Mouse (Mus musculus) gastrocnemius, adult 18-20 months (tissue): ENCODE measurements at regions not wholly inside any gene's neighbourhood (a gene's known extent, or its start where the extent isn't known, plus 50 kb on each side); places are given as distances from the start of the nearest gene placed in this dataset.

Experiments
- DNase-seq: peaks from one replicate; pipeline ENCODE4 v3.0.0; 2021; ENCODE audit warnings: low spot score

DNA sequence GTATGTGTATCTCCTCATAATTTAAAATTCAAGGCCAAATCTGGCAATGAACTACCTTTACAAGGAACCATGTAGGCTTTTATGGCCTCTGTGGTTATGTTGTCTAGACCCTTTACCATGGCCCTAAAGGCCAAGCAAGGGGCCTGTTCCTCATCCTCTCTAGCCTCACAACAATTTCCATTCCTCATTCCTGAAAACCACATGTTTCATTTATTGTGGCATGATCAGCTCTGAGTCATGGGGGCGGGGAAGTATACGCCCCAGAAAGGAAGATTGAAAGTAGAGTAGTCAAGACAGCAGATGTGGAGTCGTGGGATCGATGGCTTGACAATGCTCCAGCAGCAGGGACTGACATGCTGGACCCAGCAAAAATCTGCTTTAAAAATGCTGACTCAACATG lies 326.8 kb upstream of the Rnf219 start:
- no peak for DNase-seq

DNA sequence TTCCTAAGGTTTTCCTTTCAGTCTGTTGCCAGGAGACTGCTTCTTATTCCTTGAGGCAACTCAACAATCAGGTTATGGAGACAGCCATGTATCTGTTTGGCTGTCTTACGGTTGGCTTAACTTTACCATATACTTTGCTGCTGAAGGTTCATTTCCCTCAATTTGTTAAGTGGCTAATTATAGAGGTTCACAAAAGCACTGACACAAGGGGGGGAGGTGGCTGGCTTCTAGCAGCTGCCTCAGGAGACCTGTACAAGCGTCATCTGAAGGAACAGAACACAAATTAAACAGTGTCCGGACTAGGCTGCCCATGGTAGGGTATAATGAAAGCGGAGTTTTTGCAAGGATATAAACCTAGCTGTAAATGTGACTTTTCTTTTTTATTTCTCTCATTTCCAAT lies 305.0 kb upstream of the Rnf219 start:
- no peak for DNase-seq

DNA sequence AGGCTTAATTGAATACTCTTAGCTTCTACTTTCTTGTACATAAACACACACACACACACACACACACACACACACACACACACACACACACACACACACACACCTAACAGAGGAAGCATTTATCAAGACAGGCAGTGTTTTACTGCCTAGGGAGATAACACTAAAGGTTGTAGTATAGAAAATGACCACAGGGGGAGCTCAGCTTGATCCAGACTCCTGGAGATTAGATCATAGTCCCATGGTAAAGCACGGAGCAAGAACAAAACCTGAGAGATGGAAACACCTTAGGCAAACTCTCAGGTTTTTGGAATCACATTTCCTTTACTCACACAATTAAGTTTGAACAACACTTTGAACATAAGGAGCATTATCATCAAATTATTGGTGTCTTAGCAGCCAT lies 302.5 kb upstream of the Rnf219 start:
- DNase-seq, result no peak

DNA sequence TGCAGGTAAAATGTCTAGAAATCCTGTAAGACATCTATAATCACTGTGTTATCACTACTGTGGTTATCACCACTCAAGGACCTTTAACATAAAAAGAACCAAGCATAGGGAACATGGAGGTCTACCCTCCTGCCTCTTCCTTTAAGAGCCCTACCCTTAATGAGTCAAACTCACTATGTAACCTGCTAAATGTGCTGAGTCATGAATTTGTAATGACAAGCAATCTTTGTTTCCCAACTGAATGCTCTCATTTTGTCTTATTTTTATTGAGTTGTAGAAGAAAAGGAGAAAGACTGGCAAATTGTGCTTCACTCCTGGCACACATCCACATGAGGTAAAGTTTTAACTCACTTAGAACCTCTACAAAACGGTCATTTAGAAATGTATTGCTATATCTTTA lies 301.8 kb upstream of the Rnf219 start:
- DNase-seq, result no peak

DNA sequence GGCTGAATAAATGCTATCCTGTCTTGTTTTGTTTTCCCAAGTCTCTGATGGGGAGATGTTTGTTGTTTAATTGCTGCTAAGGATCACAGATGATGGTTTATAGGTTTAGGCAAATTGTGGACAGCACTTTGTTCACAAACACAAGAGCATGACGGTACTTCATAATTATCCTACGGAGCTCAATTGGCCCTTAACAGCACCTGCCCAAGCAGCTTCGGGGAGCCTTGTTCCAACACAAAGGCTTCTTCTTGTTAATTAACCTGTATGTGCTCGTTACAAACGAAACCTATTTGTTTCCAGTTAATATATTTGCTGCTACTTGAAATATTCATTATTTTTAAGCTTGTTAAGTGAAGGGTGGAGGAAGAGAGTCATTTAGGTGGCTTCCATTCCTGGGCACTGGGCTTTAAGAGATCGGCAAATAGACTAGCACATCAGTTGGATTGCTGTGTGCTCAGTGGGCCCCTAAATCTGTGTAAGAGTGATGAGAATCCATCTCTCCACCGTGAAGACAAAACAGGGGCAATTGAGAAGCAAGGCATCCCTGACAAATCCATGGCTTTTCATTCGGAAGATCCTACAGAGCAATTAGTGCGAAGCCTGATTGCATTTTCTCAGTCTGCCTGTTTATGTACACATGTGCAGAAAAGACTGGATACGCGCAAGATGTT lies 299.6 kb upstream of the Rnf219 start:
- no peak for DNase-seq

DNA sequence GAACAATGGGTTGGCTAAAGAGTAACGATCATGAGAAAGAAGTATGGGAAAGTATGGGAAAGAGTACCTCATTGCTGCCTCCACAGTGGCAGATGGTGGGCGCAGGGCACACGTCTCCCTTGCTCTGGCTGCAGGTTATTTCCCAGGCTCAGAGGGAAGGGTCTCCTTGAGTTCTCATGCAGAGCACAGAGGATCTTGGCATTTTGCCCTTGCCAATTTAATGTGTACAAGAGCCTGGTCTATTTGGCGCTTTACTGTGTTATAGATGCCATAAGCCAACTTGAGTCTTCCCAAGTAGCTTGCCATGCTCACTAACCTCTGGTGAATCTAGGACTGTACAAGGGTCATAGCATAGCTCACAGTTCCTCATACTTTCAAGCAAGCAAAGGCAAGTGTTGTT lies 296.7 kb upstream of the Rnf219 start:
- DNase-seq, result no peak

DNA sequence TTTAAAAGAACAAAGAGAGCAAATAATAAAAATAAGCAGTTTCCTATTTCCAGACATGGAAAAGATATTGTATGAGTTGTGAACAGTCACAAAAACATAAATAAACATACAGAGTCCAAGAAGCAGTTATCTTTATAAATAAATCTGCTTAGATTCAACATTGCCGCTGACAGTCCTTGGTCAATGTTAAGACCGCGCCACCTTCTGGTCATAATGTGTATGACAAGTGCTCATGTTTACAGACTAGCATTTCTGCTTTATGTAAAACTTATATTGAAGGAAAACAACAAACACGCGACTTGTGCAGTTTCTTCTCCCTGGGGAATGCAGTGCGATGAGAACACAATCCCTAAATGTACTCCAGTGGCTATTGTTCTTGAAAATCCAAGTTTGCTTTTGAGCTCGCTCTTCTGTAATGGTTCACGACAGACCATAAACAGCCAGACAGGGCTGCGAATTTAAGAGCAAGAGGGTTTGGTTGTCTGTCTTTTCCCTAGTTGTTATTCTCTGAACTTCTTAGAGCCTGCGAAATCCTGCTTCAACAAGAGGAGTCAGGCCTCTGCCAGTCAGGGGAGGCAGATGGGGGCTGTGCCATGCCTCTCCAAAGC lies 291.6 kb upstream of the Rnf219 start:
- peak; percentile 58 for DNase-seq

DNA sequence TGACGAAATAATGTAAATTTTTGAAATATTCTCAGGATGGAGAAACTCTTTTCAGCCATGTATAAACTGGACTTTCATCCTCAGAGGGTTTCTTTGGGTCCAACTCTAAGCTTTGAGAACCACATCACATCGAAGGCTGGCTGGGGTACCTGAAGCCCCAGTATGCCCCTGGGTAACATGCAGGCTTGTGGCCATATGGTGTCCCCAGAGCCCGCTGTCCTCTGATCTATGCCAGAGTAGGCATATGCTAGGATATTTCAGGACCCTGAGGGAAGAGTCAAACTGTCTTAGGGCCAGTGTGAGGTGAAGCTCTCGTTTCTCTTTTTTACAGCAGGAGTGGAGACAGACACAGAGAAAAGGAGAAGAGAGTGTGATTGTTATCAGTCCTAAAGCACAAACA lies 289.6 kb upstream of the Rnf219 start:
- DNase-seq, result no peak

DNA sequence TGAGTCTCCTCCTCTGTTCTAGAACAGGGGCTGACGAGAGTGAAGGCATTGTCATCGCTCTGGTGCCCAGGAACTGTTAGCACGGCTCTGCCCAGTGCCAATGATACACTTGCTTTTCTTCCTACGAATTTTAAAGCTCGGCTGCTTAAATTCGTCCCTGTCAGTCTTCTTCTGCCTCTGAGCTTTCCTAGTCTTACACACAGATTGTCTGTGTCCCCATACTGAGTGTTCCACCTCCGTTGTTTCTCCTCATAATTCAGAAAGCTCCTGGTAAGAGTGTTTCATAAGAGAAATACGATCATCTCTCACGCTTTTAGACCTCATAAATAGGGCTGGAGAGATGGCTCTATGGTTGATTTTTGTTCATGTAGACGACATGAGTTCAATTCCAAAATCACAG lies 282.9 kb upstream of the Rnf219 start:
- DNase-seq, result no peak

DNA sequence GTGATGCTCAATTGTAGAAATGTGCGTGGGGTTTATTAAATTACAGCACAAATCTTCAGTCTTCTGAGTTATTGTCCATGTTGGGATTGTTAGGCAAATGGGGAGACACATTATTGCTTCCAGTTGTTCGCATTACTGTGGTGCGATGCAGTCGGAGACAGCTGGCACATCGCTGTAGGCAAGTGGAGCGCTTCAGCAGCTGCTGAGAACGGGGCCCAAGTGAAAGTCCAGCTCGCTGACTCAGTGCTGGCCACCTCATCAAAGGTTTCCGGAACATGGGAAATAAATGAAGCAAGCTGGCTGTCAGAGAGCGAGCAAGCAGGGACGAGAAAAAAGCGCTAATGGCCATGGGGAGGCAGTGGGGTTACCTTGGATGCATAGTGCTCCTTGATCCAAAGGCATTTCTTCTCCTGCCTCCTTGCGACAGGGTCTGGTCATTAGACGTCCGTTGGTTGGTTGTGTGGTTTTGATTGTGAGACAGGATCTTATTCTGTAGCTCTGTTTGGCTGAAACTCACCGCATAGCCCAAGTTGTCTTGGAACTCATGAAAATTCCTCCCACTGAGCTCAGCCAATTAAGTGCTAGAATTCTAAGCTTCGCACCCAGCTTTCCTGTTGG lies 274.0 kb upstream of the Rnf219 start:
- no peak for DNase-seq

DNA sequence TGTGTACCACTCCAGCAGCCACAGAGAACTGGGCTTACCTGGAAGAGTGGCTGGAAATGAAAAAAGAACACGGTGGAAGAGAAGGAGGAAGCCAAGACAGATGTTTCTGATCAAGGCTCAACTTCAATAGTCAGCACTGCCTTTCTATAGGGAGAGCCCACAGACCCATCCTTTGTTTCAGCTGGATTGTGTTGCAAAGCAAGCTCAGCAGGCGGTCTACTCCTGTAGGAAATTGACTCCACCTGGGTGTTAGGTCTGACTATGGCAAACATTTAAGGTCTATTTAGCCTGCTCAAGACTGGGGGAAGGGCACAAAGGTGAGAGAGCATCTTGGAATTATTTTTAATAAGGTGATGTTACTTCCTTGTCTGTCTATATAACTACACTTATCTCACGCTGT lies 266.9 kb upstream of the Rnf219 start:
- DNase-seq, result no peak

DNA sequence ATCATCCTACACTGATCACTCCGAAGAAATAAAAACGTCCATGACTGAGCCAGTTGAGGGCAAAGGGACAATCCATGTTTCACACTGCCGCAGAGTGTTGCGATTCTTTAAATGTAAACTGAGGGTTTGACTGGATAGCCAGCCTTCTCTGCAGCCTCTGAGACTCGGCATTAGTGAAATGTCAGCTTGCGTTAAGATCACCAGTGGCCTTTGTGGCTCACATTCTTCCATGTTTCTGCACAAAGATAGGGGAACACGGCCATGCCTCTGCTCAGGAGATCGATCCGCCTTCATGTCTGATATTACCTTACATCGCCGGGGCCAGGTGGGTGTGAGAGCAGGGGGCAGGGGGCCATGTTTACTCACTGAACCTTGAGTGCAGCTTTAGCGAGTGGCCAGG lies 262.6 kb upstream of the Rnf219 start:
- DNase-seq, result no peak

DNA sequence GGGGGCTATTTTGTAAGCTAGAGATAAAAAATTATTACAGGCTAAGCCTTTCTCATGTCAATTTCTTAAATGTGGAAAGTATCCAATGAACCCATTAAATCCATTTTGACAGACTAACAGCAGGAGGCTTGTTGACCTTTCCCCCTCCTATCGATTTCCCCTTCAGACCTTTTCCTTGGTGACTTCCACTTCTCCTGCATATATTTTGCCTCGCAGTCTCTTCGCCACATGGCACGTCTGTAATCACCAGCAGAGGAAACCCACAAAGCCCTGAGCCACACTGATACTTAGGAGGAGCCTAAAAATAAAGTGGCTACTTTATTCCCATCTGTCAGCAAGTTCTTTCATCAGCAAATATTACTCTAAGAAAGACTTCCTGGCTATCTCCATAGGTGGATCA lies 247.5 kb upstream of the Rnf219 start:
- no peak for DNase-seq

DNA sequence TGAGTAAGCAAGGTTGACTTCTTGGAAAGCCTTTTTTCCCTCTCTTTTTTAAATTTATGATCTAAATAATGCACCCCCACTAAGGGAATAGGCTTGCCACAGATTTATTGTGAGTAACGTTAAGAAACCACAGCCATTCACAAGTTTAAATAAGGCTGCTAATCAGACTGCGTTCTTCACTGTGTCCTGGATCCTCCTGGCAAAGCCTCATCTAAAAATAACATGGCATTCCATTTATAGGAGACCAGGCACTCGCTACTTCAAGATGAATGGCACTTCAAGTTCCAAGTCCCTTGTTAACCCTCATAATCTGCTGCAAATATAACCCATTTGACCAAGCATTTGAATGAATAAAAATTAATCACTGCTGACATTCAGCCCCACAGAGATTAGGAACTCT lies 211.8 kb upstream of the Rnf219 start:
- no peak for DNase-seq

DNA sequence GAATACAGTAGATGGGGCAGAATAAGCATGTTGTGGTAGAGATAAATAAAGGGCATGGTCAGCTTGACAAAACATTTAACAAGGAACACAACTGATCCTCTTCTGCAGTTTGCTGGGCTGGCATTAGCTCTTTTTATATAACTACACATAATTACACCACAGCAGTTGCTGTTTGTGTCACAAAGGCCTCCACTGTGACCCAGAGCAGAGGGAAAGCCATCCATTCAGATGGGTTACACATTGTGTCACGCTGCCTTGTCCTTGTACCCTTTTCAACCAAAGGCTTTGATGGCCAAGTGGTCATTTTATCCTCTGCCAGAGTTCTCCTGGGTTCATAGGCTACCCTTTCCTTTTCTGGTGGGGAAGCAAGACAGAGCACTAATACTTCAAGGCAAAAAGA lies 209.6 kb upstream of the Rnf219 start:
- no peak for DNase-seq

DNA sequence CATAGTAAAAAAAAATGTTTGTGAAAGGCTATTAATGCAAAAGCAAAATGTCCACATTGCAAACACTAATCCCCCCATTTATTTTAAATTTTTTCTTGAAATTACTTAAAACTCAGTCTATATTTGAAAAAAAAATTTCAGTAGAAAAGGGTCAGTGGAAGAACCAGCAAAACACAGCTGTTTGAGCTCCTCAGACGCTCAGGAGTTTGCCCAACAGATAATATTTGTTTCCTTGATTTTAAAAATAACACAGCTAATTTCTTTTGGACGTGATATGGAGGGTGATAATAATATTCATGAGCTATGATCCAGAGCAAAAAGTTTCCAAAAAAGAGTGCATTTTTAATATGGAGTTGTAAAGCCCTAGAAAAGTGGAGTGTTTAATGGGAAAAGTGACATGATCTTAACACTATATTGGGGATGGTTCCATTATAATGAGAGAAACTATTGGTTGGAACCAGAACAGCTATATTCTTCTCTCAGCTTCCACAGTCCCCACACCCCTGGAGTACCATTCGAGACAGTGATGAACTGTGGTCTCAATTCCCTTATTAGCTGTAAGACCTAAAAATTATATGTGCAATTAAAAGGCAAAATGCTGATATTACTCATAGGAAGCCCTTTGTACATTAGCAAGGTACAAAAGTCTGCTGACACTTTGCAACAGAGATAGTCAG lies 209.0 kb upstream of the Rnf219 start:
- no peak for DNase-seq

DNA sequence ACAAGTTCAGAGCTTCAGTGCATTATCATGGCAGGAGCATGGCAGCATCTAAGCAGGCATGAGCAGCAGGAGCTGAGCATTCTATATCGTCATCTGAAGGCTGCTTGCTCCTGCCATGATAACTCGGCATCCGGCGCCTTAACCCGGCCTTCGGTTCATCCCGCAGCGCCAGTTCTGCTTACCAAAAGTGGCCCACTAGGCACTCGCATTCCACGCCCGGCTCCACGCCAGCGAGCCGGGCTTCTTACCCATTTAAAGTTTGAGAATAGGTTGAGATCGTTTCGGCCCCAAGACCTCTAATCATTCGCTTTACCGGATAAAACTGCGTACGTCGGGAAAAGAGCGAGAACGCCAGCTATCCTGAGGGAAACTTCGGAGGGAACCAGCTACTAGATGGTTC lies 193.2 kb upstream of the Rnf219 start:
- DNase-seq, result peak; percentile 83

DNA sequence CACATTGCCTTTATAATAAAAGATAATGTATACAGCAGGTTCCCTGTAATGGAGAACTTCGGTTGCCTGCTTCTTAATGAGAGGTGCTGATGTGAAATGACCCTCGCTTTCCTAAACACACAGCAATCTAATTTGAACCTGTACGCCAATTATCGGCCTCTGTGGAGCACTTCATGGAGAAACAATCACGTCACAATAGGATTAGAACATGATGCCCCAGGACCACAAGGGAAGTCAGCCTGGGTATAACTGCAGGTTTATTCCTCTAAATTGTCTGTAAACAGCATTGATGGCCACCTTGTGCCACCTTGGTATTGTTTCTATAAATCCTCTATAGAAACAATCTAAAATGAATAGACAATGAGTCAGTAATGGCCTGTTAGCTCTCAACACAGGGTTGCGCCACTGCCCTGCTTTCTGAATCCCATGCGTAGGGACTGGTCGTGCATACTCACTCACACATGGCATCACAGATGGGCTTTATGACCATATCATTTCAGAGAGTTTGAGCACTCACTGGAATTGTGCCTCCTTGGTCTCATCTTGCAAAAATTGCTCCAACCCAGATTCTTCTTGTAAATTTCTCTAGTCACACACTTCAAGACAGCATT lies 179.9 kb upstream of the Rnf219 start:
- DNase-seq, result no peak

DNA sequence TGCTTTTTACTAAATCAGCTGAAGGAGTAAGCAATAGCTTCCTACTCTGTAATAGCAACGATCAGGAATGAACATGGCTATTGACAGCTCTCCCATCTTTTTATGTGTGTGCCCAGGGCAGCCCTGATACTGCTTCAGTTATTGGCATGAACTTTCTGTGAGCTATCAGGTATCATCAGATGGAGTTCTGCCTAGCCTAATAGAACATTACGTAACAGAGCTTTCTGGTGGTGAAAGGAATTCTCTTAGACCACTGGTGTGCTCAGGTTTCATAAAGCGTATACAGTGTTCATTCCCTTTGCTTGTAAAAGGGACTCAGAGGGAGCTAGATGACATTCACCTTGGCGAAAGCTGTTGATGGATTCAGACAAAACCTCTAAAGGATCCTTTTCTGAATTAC lies 176.5 kb upstream of the Rnf219 start:
- no peak for DNase-seq

DNA sequence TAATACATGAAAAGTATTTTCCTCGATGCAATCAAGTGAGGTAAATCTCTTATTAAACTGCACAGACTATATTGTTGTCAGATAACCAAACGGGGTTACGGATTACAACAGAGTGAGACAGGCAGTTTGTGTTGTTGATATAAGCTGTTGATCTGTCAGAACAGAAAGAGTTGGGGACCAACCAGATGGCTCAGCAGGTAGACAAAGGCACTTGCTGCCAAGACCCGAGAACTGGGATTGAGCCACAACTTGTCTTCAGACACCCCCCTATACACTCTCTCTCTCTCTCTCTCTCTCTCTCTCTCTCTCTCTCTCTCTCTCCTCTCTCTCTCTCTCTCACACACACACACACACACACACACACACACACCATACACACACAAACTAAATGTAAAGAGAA lies 172.7 kb upstream of the Rnf219 start:
- DNase-seq, result no peak

DNA sequence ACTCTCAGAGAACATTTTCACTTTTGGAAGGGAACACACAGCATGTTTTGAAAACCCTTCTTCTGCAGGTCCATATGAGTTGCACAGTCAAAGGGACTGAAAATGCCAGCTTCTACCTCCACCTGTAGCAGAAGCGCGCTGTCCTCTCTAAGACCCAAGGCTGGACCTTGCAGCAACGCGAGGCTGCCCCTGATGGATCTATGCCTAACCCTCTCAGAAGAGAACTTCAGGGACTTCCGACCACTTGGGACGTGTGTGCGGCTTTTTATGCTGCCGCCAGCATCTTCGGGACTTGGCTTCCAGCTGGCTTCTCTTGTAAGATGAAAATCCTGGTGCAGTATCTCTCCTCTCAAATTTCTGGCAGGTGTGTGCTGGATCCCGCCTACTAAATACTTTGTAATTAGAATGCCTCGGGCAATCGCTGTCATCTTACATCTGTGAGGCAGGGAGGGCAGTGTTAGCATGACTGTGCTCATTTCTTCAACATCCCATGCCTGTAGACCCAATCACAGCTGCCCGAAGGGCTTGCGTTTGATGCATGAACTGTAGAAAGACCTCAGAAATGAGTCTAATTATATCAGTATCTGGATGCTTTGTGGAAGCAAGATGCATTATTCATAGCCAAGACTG lies 171.8 kb upstream of the Rnf219 start:
- DNase-seq, result no peak

DNA sequence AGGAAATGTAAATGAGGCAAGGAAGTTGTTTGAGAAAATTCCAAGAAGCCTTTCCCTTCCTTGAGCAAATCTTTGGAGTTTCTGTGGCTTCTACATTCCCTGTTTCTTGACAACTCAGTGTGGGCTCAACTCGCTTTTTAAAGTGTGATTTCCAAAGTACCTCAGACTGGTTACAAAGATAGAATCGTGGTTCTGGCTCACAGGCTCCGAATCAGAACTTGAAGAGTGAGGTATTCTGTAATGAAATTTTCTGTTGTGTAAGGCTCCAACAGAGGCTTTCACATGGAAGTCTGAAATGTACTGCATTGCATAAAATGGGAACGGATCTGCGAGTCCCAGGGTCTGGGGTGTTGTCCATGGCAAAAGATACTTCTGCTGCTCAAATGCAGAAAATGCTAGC lies 170.2 kb upstream of the Rnf219 start:
- DNase-seq, result no peak
